Mouse (Mus musculus): ENCODE results near the gene Dpf1. TPM values are rescaled to one million over a fixed set of nuclear protein-coding genes. Genes with fewer than 3 reads are reported as not detected.

The Dpf1 gene
- polyA plus RNA-seq, 1 experiment: 0.47 TPM

DNA sequence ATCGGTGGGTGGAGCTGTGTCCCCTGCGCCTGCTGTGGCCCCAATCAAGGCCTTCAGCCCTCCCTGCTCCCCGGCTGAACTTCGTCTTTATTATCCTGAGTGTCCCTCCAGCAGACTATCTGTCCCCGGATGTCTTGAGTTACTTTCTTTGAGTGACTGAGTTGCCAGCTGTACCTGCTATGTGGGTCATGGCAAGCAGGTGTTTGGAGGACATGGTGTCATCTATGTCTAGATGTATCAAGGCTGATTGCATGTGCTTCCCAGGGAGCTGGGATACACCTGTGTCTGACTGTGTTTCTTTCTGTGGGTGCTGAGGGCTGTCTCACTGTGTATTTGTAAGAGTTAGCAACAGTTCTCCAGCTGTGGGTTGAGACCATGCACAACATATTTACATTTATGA, 6.0 kb downstream of the Dpf1 start:
- no peak for TF ChIP-seq POLR2A (IDR thresholded peaks at IDR 0.05; ENCODE audit: low read depth, low read length)
- TF ChIP-seq CTCF (IDR thresholded peaks at IDR 0.05; ENCODE audit: extremely low read depth, insufficient read length, insufficient replicate concordance, low read depth, low read length): no peak
- Histone ChIP-seq H3K36me3 (ENCODE audit: control insufficient read depth, insufficient read depth, low read length) (no peaks in the 10 kb centered on the region), H3K27me3 (ENCODE audit: control insufficient read depth, insufficient read depth, low read length) (peaks cover 34% of the 10 kb centered on the region), H3K4me1 (ENCODE audit: control insufficient read depth, insufficient read depth, insufficient read length, low read length) (peaks cover 14% of the 10 kb centered on the region), H3K4me3 (ENCODE audit: low read depth, low read length) (peak overlapping the region; percentile 53), H3K27ac (ENCODE audit: insufficient read depth, low read depth, low read length) (no peak overlapping the region)
- 0% methylated on average over 5 of the region's 5 CpGs for WGBS

DNA sequence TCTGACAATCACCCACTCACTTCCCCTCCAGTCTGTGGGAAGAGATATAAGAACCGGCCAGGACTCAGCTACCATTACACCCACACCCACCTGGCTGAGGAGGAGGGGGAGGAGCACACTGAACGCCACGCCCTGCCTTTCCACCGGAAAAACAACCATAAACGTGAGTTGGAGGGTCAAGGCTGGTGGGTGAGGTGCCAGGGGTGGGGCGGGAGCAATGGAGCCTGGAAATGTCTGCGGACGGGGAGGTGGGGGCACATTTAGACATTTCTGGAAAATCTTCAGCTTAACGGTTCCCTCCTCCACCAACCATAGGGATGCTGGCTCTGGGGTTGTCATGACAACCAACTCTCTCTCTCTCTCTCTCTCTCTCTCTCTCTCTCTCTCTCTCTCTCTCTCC, 9.3 kb downstream of the Dpf1 start:
- Histone ChIP-seq H3K4me3 (ENCODE audit: low read depth, low read length) (no peak overlapping the region), H3K36me3 (ENCODE audit: control insufficient read depth, insufficient read depth, low read length) (no peaks in the 10 kb centered on the region), H3K27ac (ENCODE audit: insufficient read depth, low read depth, low read length) (no peak overlapping the region), H3K27me3 (ENCODE audit: control insufficient read depth, insufficient read depth, low read length) (peaks cover 17% of the 10 kb centered on the region), H3K4me1 (ENCODE audit: control insufficient read depth, insufficient read depth, insufficient read length, low read length) (peaks cover 12% of the 10 kb centered on the region)
- TF ChIP-seq CTCF (IDR thresholded peaks at IDR 0.05; ENCODE audit: extremely low read depth, insufficient read length, insufficient replicate concordance, low read depth, low read length) (no peak), POLR2A (IDR thresholded peaks at IDR 0.05; ENCODE audit: low read depth, low read length) (no peak)
- WGBS: 15% methylated on average over 9 of the region's 9 CpGs

DNA sequence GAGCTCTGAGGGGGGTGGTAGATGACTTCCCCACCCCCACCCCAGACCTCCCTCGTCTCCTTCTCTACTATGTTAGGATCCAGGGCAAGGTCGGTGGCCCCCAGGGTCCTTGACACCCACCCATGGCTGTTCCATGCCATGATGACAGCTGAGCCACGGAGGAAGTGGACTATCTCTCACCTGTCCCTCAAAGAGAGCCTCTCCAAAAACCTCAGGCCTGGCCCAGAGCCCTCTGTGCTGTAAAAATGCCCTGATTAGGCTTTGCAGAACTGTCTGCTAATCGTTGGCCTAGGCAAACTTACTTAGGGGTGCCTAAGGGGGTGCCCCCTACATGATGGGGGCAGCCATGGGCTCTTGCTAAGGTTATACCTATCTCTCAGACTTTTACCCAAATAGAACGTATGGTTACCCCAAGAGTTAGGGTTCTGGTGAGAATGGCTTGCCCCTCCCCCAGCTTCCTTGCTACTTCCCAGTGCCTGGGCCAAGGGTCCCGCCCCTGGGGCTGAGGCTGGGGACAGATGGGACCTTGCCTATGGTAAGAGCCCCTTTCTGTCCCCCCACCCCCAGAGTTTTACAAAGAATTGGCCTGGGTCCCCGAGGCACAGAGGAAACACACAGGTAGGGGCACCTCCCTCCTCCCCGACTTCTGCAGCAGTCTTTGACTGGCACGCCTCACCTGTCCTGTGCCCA, 10.0 kb downstream of the Dpf1 start:
- Histone ChIP-seq H3K4me1 (ENCODE audit: control insufficient read depth, insufficient read depth, insufficient read length, low read length) (peaks cover 10% of the 10 kb centered on the region), H3K36me3 (ENCODE audit: control insufficient read depth, insufficient read depth, low read length) (no peaks in the 10 kb centered on the region), H3K27me3 (ENCODE audit: control insufficient read depth, insufficient read depth, low read length) (peaks cover 13% of the 10 kb centered on the region), H3K4me3 (ENCODE audit: low read depth, low read length) (no peak overlapping the region), H3K27ac (ENCODE audit: insufficient read depth, low read depth, low read length) (no peak overlapping the region)
- 41% methylated on average over 9 of the region's 9 CpGs for WGBS
- TF ChIP-seq CTCF (IDR thresholded peaks at IDR 0.05; ENCODE audit: extremely low read depth, insufficient read length, insufficient replicate concordance, low read depth, low read length) (no peak), POLR2A (IDR thresholded peaks at IDR 0.05; ENCODE audit: low read depth, low read length) (no peak)

DNA sequence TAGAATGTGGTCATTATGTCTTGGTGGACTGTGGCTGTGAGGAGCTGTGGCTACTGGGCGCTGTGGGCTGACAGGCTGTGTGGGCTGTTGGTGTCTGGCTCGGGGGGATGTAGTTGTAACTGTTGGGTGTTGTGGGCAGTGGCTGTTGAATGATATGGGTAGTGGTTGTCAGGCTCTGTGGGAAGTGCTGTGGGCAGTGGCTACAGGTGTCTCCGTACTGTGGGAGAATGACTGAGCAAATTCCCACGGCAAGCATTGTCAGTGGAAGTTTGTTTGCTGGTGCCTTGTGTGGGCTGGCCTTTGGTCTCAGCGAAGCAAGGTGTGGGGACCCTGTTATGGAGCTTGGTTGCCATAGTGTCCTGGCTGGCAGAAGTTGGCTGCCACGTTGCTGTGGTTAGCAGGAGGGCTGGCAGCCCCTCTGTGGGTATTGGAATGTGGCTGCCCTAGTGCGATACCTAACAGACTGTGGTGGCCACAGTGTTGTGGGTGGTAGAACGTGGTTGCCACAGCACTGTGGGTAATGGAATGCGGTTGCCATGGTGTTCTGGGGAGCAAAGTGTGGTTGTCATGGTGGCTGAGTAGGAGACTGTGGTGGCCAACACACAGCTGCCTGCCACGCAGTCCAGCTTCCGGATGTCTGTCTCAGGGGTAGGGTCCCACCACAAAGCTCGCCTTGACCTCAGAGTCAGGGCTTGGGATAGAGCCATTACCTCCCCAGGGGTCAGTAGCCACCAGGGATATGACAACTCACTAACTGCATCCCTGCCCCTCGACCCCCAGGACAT, 11.3 kb downstream of the Dpf1 start:
- Histone ChIP-seq H3K4me3 (ENCODE audit: low read depth, low read length) (no peak overlapping the region), H3K4me1 (ENCODE audit: control insufficient read depth, insufficient read depth, insufficient read length, low read length) (peaks cover 5% of the 10 kb centered on the region), H3K27me3 (ENCODE audit: control insufficient read depth, insufficient read depth, low read length) (peaks cover 3% of the 10 kb centered on the region; the same call in 1 of the 2 replicates), H3K36me3 (ENCODE audit: control insufficient read depth, insufficient read depth, low read length) (no peaks in the 10 kb centered on the region), H3K27ac (ENCODE audit: insufficient read depth, low read depth, low read length) (no peak overlapping the region)
- TF ChIP-seq CTCF (IDR thresholded peaks at IDR 0.05; ENCODE audit: extremely low read depth, insufficient read length, insufficient replicate concordance, low read depth, low read length): no peak
- TF ChIP-seq POLR2A (IDR thresholded peaks at IDR 0.05; ENCODE audit: low read depth, low read length): no peak
- WGBS: 67% methylated on average over 13 of the region's 13 CpGs

DNA sequence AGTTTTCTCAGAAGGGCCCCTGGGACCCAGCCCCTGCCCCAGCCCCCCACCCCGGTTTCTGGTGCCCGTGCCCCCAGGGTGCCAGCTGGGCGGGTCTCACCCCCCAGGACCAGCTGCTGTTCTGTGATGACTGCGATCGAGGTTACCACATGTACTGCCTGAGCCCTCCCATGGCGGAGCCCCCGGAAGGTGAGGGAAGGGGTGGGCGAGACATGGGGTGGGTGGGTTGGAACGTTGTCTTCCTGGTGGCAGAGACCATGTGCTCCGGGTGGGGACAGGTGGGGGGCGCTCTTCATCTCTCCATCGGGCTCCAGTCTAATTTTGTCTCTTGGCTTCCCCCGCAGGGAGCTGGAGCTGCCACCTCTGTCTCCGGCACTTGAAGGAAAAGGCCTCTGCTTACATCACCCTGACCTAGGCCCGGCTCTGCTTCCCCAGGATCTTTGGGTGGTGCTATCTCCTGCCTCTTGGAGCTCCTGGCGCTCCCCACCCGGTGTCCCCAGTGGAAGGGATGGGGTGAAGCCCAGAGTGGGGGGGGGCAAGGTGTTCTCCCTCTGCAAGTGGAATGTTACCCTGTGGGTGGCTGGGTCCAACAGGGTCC, 12.5 kb downstream of the Dpf1 start:
- 0 out of 2 replicates have a peak, but pooled peaks cover 3% of the 10 kb centered on the region for H3K27me3 ChIP-seq (ENCODE audit: control insufficient read depth, insufficient read depth, low read length)
- no peak overlapping the region for H3K27ac ChIP-seq (ENCODE audit: insufficient read depth, low read depth, low read length)
- 70% methylated on average over 17 of the region's 17 CpGs for WGBS
- no peak for TF ChIP-seq CTCF (IDR thresholded peaks at IDR 0.05; ENCODE audit: extremely low read depth, insufficient read length, insufficient replicate concordance, low read depth, low read length)
- TF ChIP-seq POLR2A (IDR thresholded peaks at IDR 0.05; ENCODE audit: low read depth, low read length): no peak
- peaks cover 1% of the 10 kb centered on the region; the same call in 1 of the 2 replicates for H3K36me3 ChIP-seq (ENCODE audit: control insufficient read depth, insufficient read depth, low read length)
- H3K4me3 ChIP-seq (ENCODE audit: low read depth, low read length): no peak overlapping the region
- H3K4me1 ChIP-seq (ENCODE audit: control insufficient read depth, insufficient read depth, insufficient read length, low read length): peaks cover 5% of the 10 kb centered on the region

DNA sequence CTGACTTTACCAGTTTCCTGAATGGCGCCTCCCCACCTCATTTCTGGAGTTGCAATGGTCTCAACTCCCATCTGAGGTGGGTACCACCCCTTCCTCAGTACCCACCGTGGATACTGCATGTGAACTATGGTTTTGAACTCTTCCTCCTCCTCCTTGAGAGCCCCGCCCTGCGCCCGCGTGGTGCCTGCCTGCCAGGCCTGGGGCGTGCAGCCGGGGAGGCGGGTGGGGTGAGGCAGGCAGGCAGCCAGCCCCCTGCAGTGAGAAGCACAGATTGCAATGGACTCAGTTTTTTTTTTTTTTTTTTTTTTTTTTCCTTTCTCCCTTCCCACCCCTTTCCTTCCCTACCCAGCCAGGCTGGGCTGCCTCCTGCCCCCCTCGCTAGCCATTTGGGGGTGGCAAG, 13.2 kb downstream of the Dpf1 start:
- H3K4me3 ChIP-seq (ENCODE audit: low read depth, low read length): no peak overlapping the region
- H3K4me1 ChIP-seq (ENCODE audit: control insufficient read depth, insufficient read depth, insufficient read length, low read length): peaks cover 5% of the 10 kb centered on the region
- 6% methylated on average over 10 of the region's 10 CpGs for WGBS
- TF ChIP-seq POLR2A (IDR thresholded peaks at IDR 0.05; ENCODE audit: low read depth, low read length) (no peak), CTCF (IDR thresholded peaks at IDR 0.05; ENCODE audit: extremely low read depth, insufficient read length, insufficient replicate concordance, low read depth, low read length) (no peak)
- H3K27me3 ChIP-seq (ENCODE audit: control insufficient read depth, insufficient read depth, low read length): 0 out of 2 replicates have a peak, but pooled peaks cover 3% of the 10 kb centered on the region
- no peak overlapping the region for H3K27ac ChIP-seq (ENCODE audit: insufficient read depth, low read depth, low read length)
- H3K36me3 ChIP-seq (ENCODE audit: control insufficient read depth, insufficient read depth, low read length): peaks cover 5% of the 10 kb centered on the region

DNA sequence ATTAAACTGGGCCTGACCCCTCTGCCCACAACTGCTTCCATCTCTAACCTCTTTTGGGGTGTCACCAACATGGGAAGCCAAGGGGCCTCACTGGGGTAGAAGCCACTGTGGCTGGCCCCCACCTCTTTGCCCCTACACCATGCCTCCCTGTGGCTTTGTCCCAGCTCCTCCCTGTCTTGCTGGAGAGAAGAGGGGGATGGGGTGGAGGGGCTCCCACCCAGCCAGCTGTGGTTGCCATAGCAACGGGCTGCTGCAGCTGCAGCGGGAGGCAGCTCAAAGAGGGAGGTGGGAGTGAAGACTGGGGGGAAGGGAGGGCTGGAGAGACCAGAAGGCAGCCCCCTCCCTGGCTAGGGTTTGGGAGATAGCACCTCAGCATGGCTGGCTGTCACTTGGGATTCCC, 13.8 kb downstream of the Dpf1 start:
- peaks cover 10% of the 10 kb centered on the region for H3K36me3 ChIP-seq (ENCODE audit: control insufficient read depth, insufficient read depth, low read length)
- H3K4me3 ChIP-seq (ENCODE audit: low read depth, low read length): no peak overlapping the region
- no peak overlapping the region for H3K27ac ChIP-seq (ENCODE audit: insufficient read depth, low read depth, low read length)
- 0% methylated on average over 2 of the region's 2 CpGs for WGBS
- H3K27me3 ChIP-seq (ENCODE audit: control insufficient read depth, insufficient read depth, low read length): 0 out of 2 replicates have a peak, but pooled peaks cover 3% of the 10 kb centered on the region
- peaks cover 5% of the 10 kb centered on the region for H3K4me1 ChIP-seq (ENCODE audit: control insufficient read depth, insufficient read depth, insufficient read length, low read length)
- TF ChIP-seq POLR2A (IDR thresholded peaks at IDR 0.05; ENCODE audit: low read depth, low read length) (no peak), CTCF (IDR thresholded peaks at IDR 0.05; ENCODE audit: extremely low read depth, insufficient read length, insufficient replicate concordance, low read depth, low read length) (no peak)
